ENCODE assay signal across 8 mouse cellular contexts in genomic region chr7:90476313-90477245, GRCm38 (mm10). TPM values are rescaled to one million over a fixed set of nuclear protein-coding genes. Genes with fewer than 3 reads are reported as not detected.
DNase-seq lines count a peak whose midpoint lies in the region; ATAC-seq and TF ChIP-seq lines count a peak whose summit lies in the region.

TSS of gene Dlg2 (plus strand) at chr7:90476672.

- TF ChIP-seq CTCF in lung, adult 2 months (IDR thresholded peaks at IDR 0.05; ENCODE audit: insufficient read depth, low read length), result no peak

- no peaks in the 10 kb centered on the region for H3K36me3 ChIP-seq in forebrain, embryonic 15.5 days
- no peaks in the 10 kb centered on the region for H3K36me3 ChIP-seq in stomach, embryonic 15.5 days

- peaks cover 3% of the 10 kb centered on the region; the same call in 1 of the 2 replicates for H3K4me1 ChIP-seq in lung, adult 2 months (ENCODE audit: control insufficient read depth, insufficient read depth, low read length)
- peaks cover 16% of the 10 kb centered on the region for H3K4me1 ChIP-seq in forebrain, embryonic 15.5 days
- no peaks in the 10 kb centered on the region; the same call in 1 of the 2 replicates for H3K4me1 ChIP-seq in stomach, embryonic 15.5 days

- TF ChIP-seq POLR2A in lung, adult 2 months (IDR thresholded peaks at IDR 0.05; ENCODE audit: borderline replicate concordance, extremely low read depth, low read depth, low read length), result no peak

- WGBS in lung, adult 2 months, result under 1% methylated on average over 32 of the region's 32 CpGs
- under 1% methylated on average over 32 of the region's 32 CpGs for WGBS in forebrain, embryonic 15.5 days
- WGBS in stomach, embryonic 15.5 days, result under 1% methylated on average over 32 of the region's 32 CpGs

- no peaks in the 10 kb centered on the region for H3K9me3 ChIP-seq in forebrain, embryonic 15.5 days
- no peaks in the 10 kb centered on the region for H3K9me3 ChIP-seq in stomach, embryonic 15.5 days

- H3K4me3 ChIP-seq in lung, adult 2 months (replicated peaks; ENCODE audit: extremely low read depth, low read depth, low read length), result peak within 1 kb of the TSS; percentile 94
- peak within 1 kb of the TSS; percentile 65 for H3K4me3 ChIP-seq in forebrain, embryonic 15.5 days
- H3K4me3 ChIP-seq in stomach, embryonic 15.5 days (replicated peaks), result peak within 1 kb of the TSS; percentile 69

- H3K27ac ChIP-seq in forebrain, embryonic 15.5 days (replicated peaks), result peak within 1 kb of the TSS; percentile 81
- peak within 1 kb of the TSS; percentile 71 for H3K27ac ChIP-seq in stomach, embryonic 15.5 days

- H3K27me3 ChIP-seq in forebrain, embryonic 15.5 days, result no peaks in the 10 kb centered on the region
- H3K27me3 ChIP-seq in stomach, embryonic 15.5 days (replicated peaks), result no peaks in the 10 kb centered on the region

- ATAC-seq in forebrain, embryonic 15.5 days (replicated peaks), result no peak
- ATAC-seq in stomach, embryonic 15.5 days (ENCODE audit: insufficient read depth, low FRiP score, low read depth), result no peak

- H3K9ac ChIP-seq in forebrain, embryonic 15.5 days (replicated peaks), result peak within 1 kb of the TSS; percentile 59
- peak within 1 kb of the TSS; percentile 59 for H3K9ac ChIP-seq in stomach, embryonic 15.5 days

- peak within 1 kb of the TSS; percentile 66 for H3K4me2 ChIP-seq in forebrain, embryonic 15.5 days (replicated peaks)
- H3K4me2 ChIP-seq in stomach, embryonic 15.5 days, result peak within 1 kb of the TSS; percentile 96

- DNase-seq in lung, adult 2 months, result no peak
- no peak for DNase-seq in lung, postnatal 10 days
- no peak for DNase-seq in adrenal gland, postnatal 25 days
- DNase-seq in layer of hippocampus, adult 9-11 months, result peak; percentile 44
- peak; percentile 39 for DNase-seq in lung, postnatal 36 days
- DNase-seq in thymus, postnatal 14 days, result no peak

RNA-seq across cellular contexts. Expression of gene Dlg2, which starts in this region (rescaled TPM):
- 0.14 and 1.3 TPM in 2 replicates for polyA plus RNA-seq in lung, adult 2 months (2012; rRNA removed)
- total RNA-seq in adrenal gland, postnatal 25 days (2021), result 128 and 148 TPM in 2 replicates
- polyA plus RNA-seq in forebrain, embryonic 15.5 days (2015; fragmentation: Nextera tagmentation; extraction: Ambion mirVana), result 20.9 and 24.5 TPM in 2 replicates
- polyA plus RNA-seq in stomach, embryonic 15.5 days (2015; fragmentation: Nextera tagmentation; extraction: Ambion mirVana), result 4.1 and 5.3 TPM in 2 replicates

Comparison
In these comparisons a context has a peak if more than half of its experiments do, and no peak if none do; other contexts are left out.
1. DNase-seq: peak in layer of hippocampus, adult 9-11 months (single experiment) and lung, postnatal 36 days (single experiment); none in lung, adult 2 months (single experiment), lung, postnatal 10 days (single experiment), adrenal gland, postnatal 25 days (single experiment) and thymus, postnatal 14 days (single experiment).
2. Peak in every context shown above with its lines, with median percentiles within 50 percentile points of each other: H3K4me3 ChIP-seq.